Comparison of ENCODE assay signal across 12 mouse cellular contexts in the genomic region with DNA sequence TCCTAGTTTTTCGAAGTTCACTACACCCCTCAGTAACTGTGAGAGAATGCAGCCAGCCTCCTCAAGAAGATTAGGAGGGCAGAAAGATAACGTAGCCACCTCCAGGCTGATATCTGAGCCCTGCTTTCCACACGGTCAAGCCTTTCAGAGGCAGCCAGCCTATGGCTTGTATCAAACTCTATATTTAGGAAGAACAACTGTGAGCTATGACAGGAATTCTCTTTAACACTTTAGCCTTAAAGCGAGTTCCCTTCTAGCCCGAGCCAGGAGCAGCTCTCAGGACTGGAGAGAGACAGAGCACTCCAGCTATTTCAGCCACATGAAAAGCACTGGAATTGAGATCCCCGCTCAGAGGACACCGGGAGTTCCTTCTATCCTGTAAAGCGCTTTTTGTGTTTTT. TPM values are rescaled to one million over a fixed set of nuclear protein-coding genes. Genes with fewer than 3 reads are reported as not detected.
DNase-seq lines count a peak whose midpoint lies in the region; ATAC-seq and TF ChIP-seq lines count a peak whose summit lies in the region.
"Had no signal": no experiment of that assay in that cellular context is flagged by ENCODE, and none has a peak within 500 bp of the region (broad histone marks: within the 10 kb centered on the region; RNA-seq: fewer than 3 reads in every experiment).

Smpx (plus strand) TSS at position 49 of the 400 bp plus-strand sequence.

- no peaks in the 10 kb centered on the region for H3K36me3 ChIP-seq in lung, embryonic 15.5 days
- no peaks in the 10 kb centered on the region; the same call in 1 of the 2 replicates for H3K36me3 ChIP-seq in heart, embryonic 13.5 days
- no peaks in the 10 kb centered on the region for H3K36me3 ChIP-seq in stomach, embryonic 16.5 days (ENCODE audit: control insufficient read depth, insufficient read depth, low read length)
- H3K36me3 ChIP-seq in hindbrain, embryonic 12.5 days = no peaks in the 10 kb centered on the region
- H3K36me3 ChIP-seq: limb, embryonic 12.5 days had no signal

- 32% methylated on average over 8 of the region's 8 CpGs for WGBS in lung, embryonic 15.5 days
- WGBS in lung, adult 2 months = 50% methylated on average over 8 of the region's 8 CpGs
- WGBS in heart, embryonic 13.5 days = 24% methylated on average over 8 of the region's 8 CpGs
- WGBS in stomach, embryonic 16.5 days = 50% methylated on average over 8 of the region's 8 CpGs
- WGBS in hindbrain, embryonic 12.5 days = 76% methylated on average over 8 of the region's 8 CpGs

- TF ChIP-seq POLR2A in lung, adult 2 months (IDR thresholded peaks at IDR 0.05; ENCODE audit: borderline replicate concordance, extremely low read depth, low read depth, low read length) = no peak

- no peaks in the 10 kb centered on the region for H3K9me3 ChIP-seq in lung, embryonic 15.5 days
- H3K9me3 ChIP-seq in heart, embryonic 13.5 days = no peaks in the 10 kb centered on the region
- H3K9me3 ChIP-seq in stomach, embryonic 16.5 days (replicated peaks; ENCODE audit: control insufficient read depth, low read length) = no peaks in the 10 kb centered on the region
- H3K9me3 ChIP-seq in hindbrain, embryonic 12.5 days (replicated peaks) = no peaks in the 10 kb centered on the region
- H3K9me3 ChIP-seq: limb, embryonic 12.5 days had no signal

- TF ChIP-seq CTCF in lung, adult 2 months (IDR thresholded peaks at IDR 0.05; ENCODE audit: insufficient read depth, low read length) = no peak

- no peak within 1 kb of the TSS for H3K9ac ChIP-seq in lung, embryonic 15.5 days
- H3K9ac ChIP-seq in heart, embryonic 13.5 days = peak within 1 kb of the TSS; percentile 79
- H3K9ac ChIP-seq in stomach, embryonic 16.5 days (ENCODE audit: low read length) = no peak within 1 kb of the TSS
- no peak within 1 kb of the TSS for H3K9ac ChIP-seq in hindbrain, embryonic 12.5 days
- H3K9ac ChIP-seq: limb, embryonic 12.5 days had no signal

- no peak within 1 kb of the TSS for H3K4me3 ChIP-seq in lung, embryonic 15.5 days
- H3K4me3 ChIP-seq in lung, adult 2 months (replicated peaks; ENCODE audit: extremely low read depth, low read depth, low read length) = no peak within 1 kb of the TSS
- H3K4me3 ChIP-seq in heart, embryonic 13.5 days = peak within 1 kb of the TSS; percentile 54
- H3K4me3 ChIP-seq in stomach, embryonic 16.5 days (replicated peaks; ENCODE audit: low read length) = no peak within 1 kb of the TSS
- H3K4me3 ChIP-seq in hindbrain, embryonic 12.5 days = no peak within 1 kb of the TSS
- H3K4me3 ChIP-seq: limb, embryonic 12.5 days had no signal

- H3K27ac ChIP-seq in lung, embryonic 15.5 days = no peak within 1 kb of the TSS
- H3K27ac ChIP-seq in heart, embryonic 13.5 days (replicated peaks) = peak within 1 kb of the TSS; percentile 94
- H3K27ac ChIP-seq in stomach, embryonic 16.5 days (ENCODE audit: low read length) = no peak within 1 kb of the TSS
- no peak within 1 kb of the TSS for H3K27ac ChIP-seq in hindbrain, embryonic 12.5 days
- H3K27ac ChIP-seq: limb, embryonic 12.5 days had no signal

- no peak within 1 kb of the TSS; the same call in 1 of the 2 replicates for H3K4me2 ChIP-seq in lung, embryonic 15.5 days
- H3K4me2 ChIP-seq in heart, embryonic 13.5 days = peak within 1 kb of the TSS; percentile 57
- H3K4me2 ChIP-seq in stomach, embryonic 16.5 days (ENCODE audit: low read depth, low read length) = no peak within 1 kb of the TSS
- H3K4me2 ChIP-seq in hindbrain, embryonic 12.5 days (replicated peaks) = no peak within 1 kb of the TSS
- H3K4me2 ChIP-seq: limb, embryonic 12.5 days had no signal

- DNase-seq in lung, adult 2 months = no peak
- no peak for DNase-seq in gastrocnemius, postnatal 10 days
- no peak for DNase-seq in frontal cortex, postnatal 36 days (ENCODE audit: low spot score in 2 of 2)
- DNase-seq in right cerebral cortex, postnatal 36 days (ENCODE audit: low spot score in 2 of 2) = no peak
- DNase-seq: cerebellum, adult 11-12 months; kidney, adult 8-10 months had no signal

- ATAC-seq in lung, embryonic 15.5 days (ENCODE audit: borderline replicate concordance, extremely low read depth, low FRiP score, low TSS enrichment) = no peak
- ATAC-seq in heart, embryonic 13.5 days (ENCODE audit: extremely low read depth, insufficient number of reproducible peaks, low FRiP score, low TSS enrichment) = peak; percentile 63; the same call in 1 of the 2 replicates
- no peak for ATAC-seq in stomach, embryonic 16.5 days (ENCODE audit: insufficient read depth, low FRiP score)
- no peak for ATAC-seq in hindbrain, embryonic 12.5 days (ENCODE audit: low FRiP score)

- H3K27me3 ChIP-seq in lung, embryonic 15.5 days = no peaks in the 10 kb centered on the region
- no peaks in the 10 kb centered on the region for H3K27me3 ChIP-seq in heart, embryonic 13.5 days (replicated peaks)
- H3K27me3 ChIP-seq in stomach, embryonic 16.5 days (ENCODE audit: control insufficient read depth, insufficient read depth, low read length) = no peaks in the 10 kb centered on the region
- no peaks in the 10 kb centered on the region for H3K27me3 ChIP-seq in hindbrain, embryonic 12.5 days

- H3K4me1 ChIP-seq in lung, embryonic 15.5 days = no peaks in the 10 kb centered on the region
- no peaks in the 10 kb centered on the region for H3K4me1 ChIP-seq in lung, adult 2 months (ENCODE audit: control insufficient read depth, insufficient read depth, low read length)
- no peaks in the 10 kb centered on the region for H3K4me1 ChIP-seq in heart, embryonic 13.5 days
- no peaks in the 10 kb centered on the region for H3K4me1 ChIP-seq in stomach, embryonic 16.5 days (ENCODE audit: control insufficient read depth, insufficient read depth, low read length)
- H3K4me1 ChIP-seq in hindbrain, embryonic 12.5 days = no peaks in the 10 kb centered on the region
- H3K4me1 ChIP-seq: limb, embryonic 12.5 days had no signal

RNA-seq across cellular contexts. Expression of gene Smpx, which starts in this region (rescaled TPM):
- polyA plus RNA-seq in lung, embryonic 15.5 days (2015; fragmentation: Nextera tagmentation; extraction: Ambion mirVana) = 53.7 and 55.0 TPM in 2 replicates
- 1.6 and 10.0 TPM in 2 replicates for polyA plus RNA-seq in lung, adult 2 months (2012; rRNA removed)
- 100 to 1,000 TPM; 518 to 571 TPM for total RNA-seq in gastrocnemius, postnatal 10 days (2021)
- 655 and 752 TPM in 2 replicates for polyA plus RNA-seq in heart, embryonic 13.5 days (2015; fragmentation: Nextera tagmentation; extraction: Ambion mirVana)
- 8.8 and 42.3 TPM in 2 replicates for polyA plus RNA-seq in stomach, embryonic 16.5 days (2015; fragmentation: Nextera tagmentation; extraction: Ambion mirVana)
- 1.1 and 3.3 TPM in 2 replicates for polyA plus RNA-seq in hindbrain, embryonic 12.5 days (2016; fragmentation: Nextera tagmentation; extraction: Ambion mirVana)
- polyA plus RNA-seq: spleen, adult 2 months had no signal

Comparison
In these comparisons a context has a peak if more than half of its experiments do, and no peak if none do; other contexts are left out.
1. RNA of gene Smpx (polyA plus RNA-seq): 655 to 752 TPM in heart, embryonic 13.5 days; 53.7 to 55.0 TPM in lung, embryonic 15.5 days, 8.8 to 42.3 TPM in stomach, embryonic 16.5 days, 1.6 to 10.0 TPM in lung, adult 2 months and 1.1 to 3.3 TPM in hindbrain, embryonic 12.5 days; every median in the first group is over 10 times any median in the second.